Mouse (Mus musculus) lung, postnatal 36 days (tissue): ENCODE data around the gene Znrf3.
"Not testable (repeated sequence)": the region's sequence is repeated elsewhere in the genome, so short reads cannot be mapped to it uniquely, and the experiment has no call there.

ENCODE experiments used
- DNase-seq: peaks from one replicate; pipeline ENCODE4 v3.0.0; 2022; ENCODE audit warnings: mixed read lengths

Znrf3 gene

DNA sequence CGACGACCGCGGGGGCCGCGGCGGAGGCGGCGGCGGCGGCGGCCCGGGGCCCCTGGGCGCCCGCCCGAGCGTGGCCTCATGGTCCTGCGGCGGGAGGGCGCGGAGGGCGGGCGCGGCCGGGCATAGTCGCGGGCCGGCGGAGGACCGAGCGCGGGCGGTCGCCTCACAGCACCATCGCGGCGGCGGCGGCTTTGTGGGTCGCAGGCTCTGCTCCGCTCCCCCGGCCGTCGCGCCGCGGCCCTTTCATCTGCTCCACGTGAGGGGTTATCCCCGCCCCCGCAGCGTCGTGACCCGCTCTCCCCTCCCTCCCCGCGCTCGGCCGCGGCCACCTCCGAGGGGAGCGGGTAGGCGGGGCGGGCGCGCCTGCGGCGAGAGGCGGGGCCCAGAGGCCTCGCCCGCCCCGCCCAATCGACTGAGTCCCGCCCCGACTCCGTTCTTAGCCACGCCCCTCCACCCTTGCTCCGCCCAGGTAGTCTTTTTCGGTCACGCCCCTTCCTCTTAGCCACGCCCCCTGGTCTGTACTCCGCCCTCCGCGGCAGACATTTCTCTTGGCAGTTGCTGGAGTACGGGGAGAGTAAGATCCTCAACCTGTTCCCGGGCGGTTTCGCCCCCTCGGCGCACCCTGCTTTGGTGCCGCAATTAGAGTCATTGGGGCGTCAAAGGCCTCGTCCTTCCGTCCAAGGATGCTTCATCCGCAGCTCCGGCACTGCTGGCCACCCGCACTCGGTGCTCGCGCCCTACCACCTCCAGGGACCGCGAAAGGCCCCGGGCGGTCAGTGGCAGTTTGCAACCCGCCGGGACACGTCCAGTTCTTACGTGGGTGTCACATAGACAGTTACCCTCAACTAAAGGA, at the start of gene Znrf3:
Gene Znrf3, minus strand, starts transcription at position 249 of the 853 bp plus-strand sequence.
- DNase-seq, result peak; percentile 92

DNA sequence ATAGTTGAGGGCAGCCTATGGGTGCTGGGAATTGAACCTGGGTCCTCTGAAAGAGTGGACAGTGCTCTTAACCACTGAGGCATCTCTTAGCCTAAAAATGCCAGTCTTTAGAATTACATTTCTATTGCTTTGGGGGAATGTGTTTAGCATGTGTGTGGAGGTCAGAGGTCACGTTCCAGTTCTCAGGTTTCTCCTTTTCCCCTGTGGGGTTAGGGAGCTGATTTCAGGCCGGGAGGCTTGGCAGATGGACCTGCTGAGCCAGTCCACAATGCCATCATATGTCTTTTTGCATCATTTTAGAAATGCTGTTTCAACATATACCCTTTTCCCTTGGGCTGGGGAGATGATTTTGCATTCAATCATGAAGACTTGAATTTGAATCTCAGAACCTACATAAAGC, 49.2 kb upstream of the Znrf3 start:
- DNase-seq, result no peak

DNA sequence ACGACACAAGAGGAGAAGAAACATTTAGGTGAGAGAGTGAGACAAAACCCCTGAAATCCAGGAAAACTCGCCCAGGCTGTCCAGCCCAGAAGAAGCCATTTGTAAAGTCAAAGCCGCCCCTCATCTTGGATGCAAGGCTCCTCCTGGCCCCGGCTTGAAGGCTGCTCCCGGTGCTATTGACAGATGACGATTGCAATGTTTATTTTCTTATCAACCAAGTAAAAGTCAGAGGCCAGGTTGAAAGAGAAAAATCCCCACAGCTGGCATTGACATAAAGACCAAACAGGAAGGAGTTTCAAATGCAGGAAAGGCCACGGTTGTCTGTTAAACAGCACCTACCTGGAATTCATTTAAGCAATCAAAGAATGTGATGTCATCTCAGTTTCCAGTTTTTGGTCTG, 47.3 kb upstream of the Znrf3 start:
- no peak for DNase-seq

DNA sequence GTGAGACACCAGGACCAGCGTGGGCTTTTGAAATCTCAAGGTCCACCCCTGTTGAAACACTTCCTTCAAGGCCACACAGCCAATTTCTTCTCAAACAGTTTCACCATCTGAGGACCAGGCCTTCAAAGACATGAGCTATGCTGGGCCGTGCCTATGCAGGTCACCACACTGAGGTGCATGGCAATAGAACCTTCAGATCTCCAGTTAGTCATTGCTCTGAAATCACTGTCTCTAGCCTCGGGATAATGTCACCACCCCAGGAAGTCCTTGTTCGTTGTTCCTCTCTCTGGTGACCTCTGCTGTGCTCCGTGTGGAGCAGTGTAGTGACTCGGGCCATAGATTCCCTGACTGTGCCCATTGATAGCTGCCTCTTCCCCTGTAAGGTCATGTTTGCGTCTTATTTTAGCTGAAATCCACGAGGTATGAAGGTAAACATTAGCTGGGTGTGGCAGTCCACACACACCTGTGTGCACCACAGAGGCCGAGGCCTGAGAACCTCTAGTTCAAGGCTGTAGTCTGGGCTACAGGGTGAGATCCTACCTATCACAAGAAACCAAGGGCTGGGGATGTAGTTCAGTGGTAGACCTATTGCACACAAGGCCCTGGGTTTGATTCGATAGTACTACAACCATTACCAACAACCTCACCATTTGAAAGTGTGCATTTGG, 46.5 kb upstream of the Znrf3 start:
- DNase-seq, result no peak

DNA sequence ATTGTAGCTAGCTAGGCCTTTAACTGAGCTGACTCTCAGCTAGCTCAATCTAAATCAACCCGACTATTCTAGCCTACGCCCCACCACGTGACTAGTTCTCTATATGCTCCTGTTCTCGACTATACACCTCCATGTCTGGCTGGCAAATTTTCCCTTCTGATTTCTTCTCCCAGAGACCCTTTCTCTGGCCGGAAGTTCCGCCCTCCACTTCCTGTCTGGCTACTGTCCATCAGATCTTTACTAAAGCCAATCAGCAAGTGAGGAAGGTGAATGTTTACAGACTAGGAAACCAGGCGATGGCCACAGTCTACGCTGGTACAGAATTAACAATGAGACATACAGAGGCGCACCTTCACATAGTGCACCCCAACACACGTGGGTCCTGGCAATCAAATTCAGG, 44.8 kb upstream of the Znrf3 start:
- DNase-seq, result not testable (repeated sequence)

DNA sequence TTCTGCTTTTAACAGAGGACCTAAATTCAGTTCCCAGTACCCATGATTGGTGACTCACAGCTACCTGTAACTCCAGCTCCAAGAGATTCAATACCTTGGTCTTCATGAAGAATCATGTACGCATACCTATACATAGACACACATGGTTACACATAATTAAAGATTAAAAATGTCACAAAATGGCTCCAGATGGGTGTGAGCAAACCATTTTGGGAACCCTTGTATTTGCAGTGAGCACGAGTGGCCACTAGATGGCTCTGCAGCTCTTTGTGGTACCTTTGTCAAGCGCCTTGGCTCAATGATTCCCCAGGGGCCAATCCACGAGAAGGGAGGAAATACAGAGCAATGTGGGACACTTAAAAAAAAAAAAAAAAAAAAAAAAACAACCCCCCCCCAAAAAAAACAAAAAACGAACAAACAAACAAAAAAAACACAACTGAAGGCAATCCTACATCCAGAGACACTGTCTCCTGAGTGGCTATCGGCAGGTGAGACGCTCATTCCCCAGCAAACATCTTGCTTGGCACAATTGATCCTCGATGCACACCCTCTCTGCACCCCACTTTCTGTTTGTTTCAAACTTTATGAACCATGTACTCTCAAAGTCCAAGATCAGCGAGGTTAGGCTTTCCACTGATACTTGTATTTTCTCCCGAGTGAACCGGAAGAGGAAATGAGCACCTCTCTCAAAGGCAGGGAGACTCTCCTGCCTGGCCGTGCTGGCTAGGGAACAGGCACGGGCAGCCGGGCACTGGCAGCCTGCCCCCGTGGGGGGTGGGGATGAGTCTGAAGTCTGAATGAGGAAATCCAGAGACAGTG, 40.8 kb upstream of the Znrf3 start:
- DNase-seq, result peak; percentile 95

DNA sequence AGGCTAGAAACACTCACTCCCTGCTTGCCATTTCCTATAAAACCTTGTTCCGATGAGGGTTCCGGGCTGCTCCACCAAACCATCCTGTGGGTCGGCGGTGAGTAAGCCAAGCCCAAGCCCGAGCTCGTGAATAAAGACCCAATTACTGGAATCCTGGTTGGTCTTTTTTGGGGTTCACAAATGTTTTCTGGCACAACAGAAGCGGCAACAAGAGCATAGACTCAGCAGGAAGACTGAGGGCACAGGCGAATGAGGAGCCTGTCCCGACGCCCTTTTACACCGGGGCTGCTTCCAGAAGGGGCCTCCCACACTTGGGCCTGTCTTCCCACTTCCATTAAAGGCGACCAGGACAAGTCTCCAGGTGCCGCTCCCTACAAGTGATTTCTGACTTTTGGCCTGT, 37.9 kb upstream of the Znrf3 start:
- no peak for DNase-seq

DNA sequence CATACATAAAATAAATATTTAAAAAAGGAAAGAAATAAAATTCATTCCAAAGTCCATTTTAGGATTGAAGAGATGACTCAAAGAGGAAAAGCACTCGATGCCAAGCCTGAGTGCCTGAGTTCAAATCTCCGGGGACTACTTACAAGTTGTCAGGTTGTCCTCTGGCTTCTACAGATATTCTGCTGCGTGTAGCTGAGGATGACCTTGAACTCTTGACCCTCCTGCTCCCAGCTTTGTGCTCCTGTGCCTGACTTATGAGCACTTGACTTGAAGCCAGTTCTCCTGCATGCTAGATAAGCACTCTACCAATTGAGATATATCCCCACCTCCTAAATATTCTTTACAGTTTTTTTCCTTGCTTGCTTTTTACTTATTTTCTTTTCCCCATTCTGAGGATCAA, 34.2 kb upstream of the Znrf3 start:
- DNase-seq, result no peak

DNA sequence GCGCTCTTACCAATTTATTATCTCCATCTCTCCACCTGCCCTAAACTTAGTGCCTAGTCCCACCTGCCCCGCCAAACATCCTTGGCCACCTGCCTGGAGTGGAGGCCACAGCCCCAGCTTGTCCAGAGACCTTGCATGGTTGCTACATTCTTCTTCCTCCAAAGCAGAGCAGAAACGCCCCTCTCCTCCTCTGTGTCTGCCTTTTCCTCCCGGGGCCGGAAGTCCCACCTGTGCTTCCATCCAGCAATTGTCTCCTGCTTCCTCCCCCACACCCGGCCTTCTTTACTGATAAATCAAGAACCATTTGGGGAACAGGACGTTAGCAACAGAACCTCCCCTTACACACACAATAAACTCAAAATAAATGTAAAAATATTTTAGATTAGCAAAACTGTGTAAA, 33.5 kb upstream of the Znrf3 start:
- DNase-seq, result no peak

DNA sequence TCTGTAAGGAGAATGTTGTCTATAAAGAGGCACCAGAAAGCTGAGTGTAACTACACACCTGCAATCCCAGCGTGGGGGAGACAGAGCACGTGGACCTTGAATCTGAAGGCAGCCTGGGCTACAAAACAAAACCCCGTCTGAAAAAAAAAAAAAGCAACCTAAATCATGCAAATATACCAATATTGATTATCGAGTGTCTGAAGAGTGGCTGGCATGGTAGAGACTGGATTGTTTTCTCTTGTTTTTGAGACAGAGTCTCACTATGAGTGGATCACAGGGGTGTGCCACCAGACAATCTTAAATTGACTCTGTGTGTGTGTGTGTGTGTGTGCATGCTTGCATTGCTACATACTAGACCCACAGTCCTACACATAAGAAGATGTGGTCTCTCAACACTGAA, 32.2 kb upstream of the Znrf3 start:
- no peak for DNase-seq

DNA sequence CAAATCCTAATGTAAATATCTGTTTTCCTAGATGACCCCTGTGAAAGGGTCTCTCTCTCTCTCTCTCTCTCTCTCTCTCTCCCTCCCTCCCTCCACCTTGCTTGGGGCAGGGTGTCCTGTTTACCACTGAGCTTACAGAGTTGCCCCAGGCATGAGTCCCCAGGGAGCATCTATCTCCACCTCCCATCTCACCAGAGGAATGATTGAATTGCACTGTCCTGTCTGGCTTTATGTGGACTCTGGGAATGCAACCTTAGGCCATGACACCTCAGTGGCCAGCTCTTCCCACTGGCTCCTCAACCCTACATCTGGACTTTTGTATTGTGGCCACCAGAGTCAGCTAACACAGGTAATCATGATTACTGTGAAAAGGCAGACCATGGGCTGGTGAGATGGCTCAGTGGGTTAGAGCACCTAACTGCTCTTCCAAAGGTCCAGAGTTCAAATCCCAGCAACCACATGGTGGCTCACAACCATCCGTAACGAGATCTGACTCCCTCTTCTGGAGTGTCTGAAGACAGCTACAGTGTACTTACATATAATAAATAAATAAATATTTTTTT, 31.0 kb upstream of the Znrf3 start:
- DNase-seq, result not testable (repeated sequence)

DNA sequence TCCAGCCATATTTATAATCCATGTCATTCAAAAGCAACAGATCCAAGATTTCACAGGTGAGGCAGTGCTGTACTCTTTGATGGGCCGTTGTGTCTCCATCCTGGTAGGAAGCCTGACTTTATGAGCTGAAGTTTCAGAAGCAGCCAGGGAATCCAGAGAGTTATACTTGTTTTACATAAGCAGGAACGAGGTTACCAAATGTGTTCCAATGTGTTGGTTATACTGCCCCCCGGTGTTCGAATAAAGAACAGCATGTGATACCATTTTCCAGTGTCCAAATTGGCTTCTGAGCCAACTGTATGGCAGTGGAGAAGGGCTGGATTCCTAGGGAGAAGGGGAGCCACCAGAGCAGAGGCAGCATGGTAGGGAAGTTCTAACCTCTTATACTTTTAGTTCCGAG, 29.5 kb upstream of the Znrf3 start:
- peak; percentile 86 for DNase-seq

DNA sequence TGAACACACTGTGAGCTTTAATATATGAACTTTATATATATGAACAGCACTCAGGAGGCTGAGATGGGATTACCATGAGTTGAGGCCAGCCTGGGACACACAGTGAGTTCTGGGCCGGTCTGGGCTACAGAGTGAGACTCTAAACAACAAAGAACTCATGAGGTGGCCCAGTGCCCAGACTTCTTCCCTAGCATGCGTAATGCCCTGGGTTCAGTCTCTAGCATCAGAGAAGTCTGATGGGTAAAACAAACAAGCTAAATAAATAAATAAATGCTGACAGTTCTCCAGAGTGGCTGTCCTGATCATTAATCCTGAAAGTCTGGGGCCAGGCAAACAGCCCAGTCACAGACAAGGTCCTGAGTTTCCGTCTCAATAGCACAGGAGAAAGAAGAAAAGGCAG, 25.4 kb upstream of the Znrf3 start:
- peak; percentile 30 for DNase-seq

DNA sequence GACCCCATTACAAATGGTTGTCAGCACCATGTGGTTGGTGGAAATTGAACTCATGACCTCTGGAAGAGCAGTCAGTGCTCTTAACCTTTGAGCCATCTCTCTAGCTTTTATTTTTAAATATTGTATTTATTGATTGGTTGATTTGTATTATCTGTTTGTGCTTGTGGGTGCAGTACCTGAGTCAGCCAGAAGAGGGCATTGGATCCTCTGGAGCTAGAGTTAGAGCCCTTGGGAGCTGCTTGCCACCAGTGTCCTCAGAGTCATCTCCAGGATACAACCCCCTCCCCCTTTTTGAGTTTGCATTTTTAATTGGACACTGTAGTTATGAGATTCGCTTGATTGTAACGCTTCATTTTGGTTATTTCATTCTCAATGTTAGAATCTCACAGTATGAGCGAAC, 24.4 kb upstream of the Znrf3 start:
- DNase-seq, result peak; percentile 70

DNA sequence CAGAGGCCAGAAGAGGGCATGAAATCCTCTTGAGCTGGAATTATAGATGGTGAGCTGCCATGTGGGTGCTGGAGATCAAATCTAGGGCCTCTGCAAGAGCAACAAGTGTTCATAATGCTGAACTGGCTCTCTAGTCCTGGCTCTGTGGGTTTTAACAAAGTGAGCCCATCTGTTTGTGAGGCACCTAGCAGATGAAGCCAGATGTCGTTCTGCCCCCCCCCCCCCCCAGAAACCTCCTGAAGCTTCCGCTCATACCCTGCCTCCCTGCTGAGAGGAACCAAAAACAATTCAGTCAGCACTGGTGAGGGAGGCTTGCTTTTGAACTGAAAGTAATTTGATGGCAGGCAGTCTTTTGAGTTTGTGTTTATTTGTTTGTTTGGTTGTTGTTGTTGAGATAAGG, 23.8 kb upstream of the Znrf3 start:
- no peak for DNase-seq

DNA sequence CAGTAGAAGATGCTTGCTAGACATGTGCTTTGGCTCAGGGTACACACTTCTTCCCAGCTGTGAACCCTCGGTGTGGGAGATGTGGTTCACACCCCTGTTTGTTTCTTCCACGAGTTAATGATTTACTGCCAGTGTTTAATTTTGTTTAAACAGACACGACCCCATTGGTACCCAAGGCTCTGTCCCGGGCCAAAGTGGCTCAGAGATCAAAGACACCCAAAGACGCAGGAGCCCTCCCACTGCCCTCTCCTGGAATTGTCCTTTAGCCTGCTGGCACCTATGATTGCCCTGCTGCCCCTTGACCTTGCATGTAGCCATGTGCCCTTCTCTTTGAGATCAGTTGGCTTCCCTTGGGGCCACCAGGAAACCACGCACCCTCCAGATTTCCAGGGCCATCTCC, 7.3 kb upstream of the Znrf3 start:
- no peak for DNase-seq

DNA sequence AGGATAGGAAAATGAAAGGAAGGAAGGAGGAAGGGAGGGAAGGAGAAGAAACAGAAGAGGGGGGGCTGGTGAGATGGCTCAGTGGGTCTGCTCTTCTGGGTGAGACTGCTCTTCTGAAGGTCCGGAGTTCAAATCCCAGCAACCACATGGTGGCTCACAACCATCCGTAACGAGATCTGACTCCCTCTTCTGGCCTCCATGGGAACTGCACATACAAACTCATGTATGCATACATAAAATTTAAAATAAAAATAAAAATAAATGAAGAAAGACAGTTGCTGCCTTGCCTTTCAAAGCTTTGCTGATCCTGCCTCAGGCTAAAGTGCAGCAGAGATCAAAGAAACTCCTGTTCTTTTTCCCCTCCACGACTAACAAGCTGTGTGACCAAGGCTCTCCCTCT, 6.7 kb upstream of the Znrf3 start:
- no peak for DNase-seq

DNA sequence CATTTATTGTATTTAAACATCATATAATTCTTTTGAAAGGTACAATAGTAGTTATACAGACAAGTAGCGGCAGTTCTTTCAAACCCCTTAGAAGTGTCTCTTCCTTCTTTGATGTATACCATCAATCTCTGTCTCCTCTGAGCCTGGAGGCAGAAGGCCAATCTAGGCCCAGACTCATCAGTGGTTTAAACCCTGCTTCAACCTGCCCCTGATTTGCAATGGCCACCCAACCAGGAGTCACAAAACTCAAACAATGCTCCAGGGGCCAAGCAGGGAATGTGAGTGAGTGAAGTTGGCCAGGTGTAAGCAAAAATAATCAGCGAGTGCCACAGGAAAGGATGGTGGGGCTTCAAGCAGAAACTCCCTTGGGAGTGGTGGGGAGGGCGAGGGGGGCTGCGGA, 6.1 kb upstream of the Znrf3 start:
- DNase-seq, result no peak

DNA sequence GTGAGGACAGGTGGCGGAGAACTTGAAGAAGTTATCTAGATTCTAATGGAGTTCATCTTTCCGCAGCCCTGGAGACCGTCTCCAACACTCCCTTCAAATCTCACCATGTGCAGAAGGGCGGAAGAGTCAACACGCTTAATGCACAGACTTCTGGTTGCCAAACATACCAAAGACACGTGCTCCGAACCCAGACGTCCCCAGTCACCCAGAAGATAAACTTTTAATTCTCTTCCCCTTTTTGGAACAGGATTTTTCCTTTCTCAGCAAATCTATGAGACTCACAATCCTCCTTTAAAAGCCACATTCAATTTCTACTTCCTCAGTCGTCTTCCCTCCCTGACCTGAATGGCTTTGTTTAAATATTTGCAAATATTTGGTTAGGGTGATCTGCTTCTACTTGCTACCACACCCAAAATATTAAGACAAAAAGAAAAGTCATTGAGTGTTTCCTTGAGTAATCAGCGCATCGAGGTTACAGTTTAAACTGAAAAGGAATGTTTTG, 856 bp upstream of the Znrf3 start:
- DNase-seq, result peak; percentile 41

DNA sequence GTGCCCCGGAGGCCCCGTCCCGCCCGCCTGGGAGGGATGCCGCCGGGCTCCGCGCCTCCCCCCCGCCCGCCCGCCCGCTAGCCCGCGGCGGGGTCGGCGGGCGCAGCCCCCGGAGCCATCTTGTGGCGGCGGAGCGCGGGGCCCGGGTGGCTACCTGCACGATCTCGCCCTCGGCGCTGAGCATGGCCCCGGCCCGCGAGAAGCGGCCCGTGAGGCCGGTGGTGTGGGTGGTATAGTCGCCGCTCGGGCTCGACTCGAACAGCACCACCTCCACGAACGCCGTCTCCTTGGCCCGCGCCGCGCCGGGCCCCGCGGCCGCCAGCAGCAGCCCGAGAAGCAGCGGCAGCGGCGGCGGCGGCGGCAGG, 431 bp downstream of the Znrf3 start:
- DNase-seq, result peak; percentile 32

DNA sequence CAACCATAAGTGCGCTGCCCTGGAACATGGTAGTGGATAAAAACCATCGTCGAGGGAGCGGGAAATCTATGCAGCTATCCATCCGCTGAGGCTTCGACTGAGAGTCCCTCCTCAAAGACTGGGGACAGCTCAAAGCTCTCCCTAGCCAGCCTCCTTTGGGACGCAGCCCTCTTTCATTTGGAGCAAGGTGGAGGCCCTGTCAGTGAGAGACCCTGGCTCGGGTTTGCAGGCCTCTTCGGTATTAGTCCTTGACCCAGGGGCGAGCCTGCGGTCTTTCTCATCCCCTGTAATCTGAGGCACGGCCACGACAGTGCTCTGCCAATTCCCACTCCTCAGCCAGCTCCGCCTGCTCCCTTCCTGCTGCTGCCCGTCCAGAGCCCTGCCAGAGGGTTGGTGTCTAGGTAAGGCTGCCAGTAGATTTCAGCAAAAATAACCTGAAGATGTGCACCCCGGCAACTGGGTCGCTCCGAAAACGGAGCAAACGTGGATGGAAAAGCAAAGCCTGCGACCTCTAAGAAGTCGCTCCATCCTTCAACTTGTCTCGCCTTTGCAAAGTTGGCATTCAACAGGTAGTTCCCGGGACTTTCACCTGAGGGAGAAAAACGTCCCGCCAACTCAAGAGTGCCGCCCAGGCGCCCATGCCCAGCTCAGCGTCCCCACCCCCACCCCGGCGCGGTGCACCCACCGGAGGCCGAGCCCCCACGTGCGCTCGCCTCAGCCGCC, 975 bp downstream of the Znrf3 start:
- no peak for DNase-seq

DNA sequence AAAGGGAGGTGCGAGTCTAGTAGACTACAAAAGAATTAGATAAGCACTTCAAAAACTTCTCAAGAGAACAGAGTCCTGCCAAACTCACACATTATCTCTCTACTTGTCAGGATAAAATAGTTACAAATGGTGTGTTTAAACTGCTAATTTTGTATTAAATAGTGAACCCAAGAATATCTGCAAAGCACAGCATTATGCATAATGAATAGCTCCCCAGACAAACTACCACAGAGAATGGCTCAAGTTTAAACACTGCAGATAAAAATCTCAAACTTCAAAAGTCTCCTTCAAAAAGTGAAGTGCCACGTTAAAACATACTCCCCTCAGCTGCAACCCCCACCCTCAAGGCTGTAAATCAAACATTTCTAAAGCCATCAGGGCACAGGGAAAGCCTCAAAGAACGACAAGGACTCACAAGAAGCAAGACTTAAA, 2.0 kb downstream of the Znrf3 start:
- DNase-seq, result peak; percentile 50
